Mouse (Mus musculus) midbrain, embryonic 10.5 days (tissue): ENCODE measurements at regions not wholly inside any gene's neighbourhood (a gene's known extent, or its start where the extent isn't known, plus 50 kb on each side); places are given as distances from the start of the nearest gene placed in this dataset.

Experiments used
- DNase-seq: peaks from one replicate; pipeline ENCODE4 v3.0.0-alpha.2; 2017; ENCODE audit warnings: low spot score
- H3K27ac ChIP-seq: fragments of 300-500 bp; sonication (generic); replicated peaks from 2 replicates; pipeline ENCODE4 v1.5.1; 2016; ENCODE audit warnings: mild to moderate bottlenecking
- H3K27me3 ChIP-seq: fragments of 300-500 bp; sonication (generic); 2 replicates; pipeline ENCODE4 v1.6.1; 2016; ENCODE audit warnings: low read depth, mild to moderate bottlenecking; ENCODE audit not compliant: poor library complexity, severe bottlenecking
- H3K36me3 ChIP-seq: fragments of 300-500 bp; sonication (generic); 2 replicates; pipeline ENCODE4 v1.6.1; 2016; ENCODE audit warnings: mild to moderate bottlenecking, moderate library complexity
- H3K4me1 ChIP-seq: fragments of 300-500 bp; sonication (generic); 2 replicates; pipeline ENCODE4 v1.6.1; 2016
- H3K4me3 ChIP-seq: fragments of 300-500 bp; sonication (generic); 2 replicates; pipeline ENCODE4 v1.5.1; 2016; ENCODE audit warnings: mild to moderate bottlenecking, moderate library complexity
- H3K9me3 ChIP-seq: fragments of 300-500 bp; sonication (generic); replicated peaks from 2 replicates; pipeline ENCODE4 v1.6.1; 2016; ENCODE audit warnings: mild to moderate bottlenecking
- WGBS: fragments of 180-500 bp; shearing (Covaris S2); methylation state at CpG from one replicate; pipeline ENCODE4 v1.1.7; 2016; 5-methylcytosine and 5-hydroxymethylcytosine counted together

DNA sequence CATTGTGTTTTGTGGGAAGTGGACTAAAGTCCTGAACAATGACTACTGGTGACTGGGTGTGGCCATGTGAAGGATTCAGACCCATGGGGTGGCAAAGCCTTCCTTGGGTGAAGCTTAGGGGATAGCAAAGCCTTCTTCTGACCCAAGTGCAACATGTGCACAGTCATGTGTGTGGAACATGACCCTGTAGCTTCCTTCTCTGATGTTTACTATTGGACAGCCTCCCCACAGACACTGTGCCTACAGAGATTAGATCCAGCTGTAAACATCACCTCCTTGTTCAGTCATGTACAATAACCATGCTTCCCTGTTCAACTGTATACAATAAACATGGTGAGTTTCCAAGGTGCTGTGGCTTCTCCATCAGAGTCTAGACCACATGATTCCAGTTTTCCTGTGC lies 132.4 kb upstream of the Ahr start:
- no peak for DNase-seq
- H3K4me1 ChIP-seq = no peaks in the 10 kb centered on the region
- no peak overlapping the region for H3K4me3 ChIP-seq
- H3K27me3 ChIP-seq = no peaks in the 10 kb centered on the region
- H3K36me3 ChIP-seq = no peaks in the 10 kb centered on the region
- H3K27ac ChIP-seq = no peak overlapping the region
- no peaks in the 10 kb centered on the region for H3K9me3 ChIP-seq

DNA sequence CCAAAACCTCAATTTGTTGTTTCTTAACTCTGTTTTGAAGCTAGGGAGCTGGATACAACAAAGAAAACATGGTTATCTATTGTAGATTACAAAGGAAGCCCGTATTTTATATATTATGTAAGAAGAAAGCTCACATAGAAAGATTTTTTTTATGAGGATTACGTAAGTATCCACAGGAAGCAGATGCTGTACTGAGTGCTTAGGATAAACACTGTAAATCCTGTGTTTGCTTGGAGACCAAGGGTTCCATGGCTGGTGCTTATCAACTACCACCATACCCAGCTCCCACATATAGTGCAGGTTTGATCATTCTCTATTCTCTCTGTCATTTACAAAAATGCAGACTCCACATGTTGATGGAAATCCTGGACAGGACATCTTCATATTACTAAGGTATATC lies 131.2 kb upstream of the Ahr start:
- WGBS = 86% methylated on average over 2 of the region's 2 CpGs
- Histone ChIP-seq H3K9me3 (no peaks in the 10 kb centered on the region), H3K4me3 (no peak overlapping the region)

DNA sequence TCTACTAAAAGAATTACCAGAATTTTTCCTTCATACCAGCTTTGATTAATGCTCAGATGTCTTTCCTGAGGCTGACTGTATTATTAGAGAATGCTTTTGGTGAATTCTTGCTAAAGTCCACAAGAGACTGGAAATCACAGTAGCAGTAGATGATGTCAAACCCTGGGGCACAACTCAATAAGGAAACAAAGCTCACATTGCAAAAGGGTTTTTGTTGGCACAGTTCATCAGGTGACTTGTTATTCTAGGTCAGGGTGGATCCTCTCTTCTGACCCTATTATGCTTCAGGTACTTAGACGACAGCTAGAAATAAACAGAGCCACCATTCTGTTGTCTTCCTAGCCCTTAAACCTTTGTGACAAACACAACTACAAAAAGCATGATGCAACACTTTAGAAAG lies 128.2 kb upstream of the Ahr start:
- no peaks in the 10 kb centered on the region for H3K27me3 ChIP-seq
- H3K4me1 ChIP-seq = no peaks in the 10 kb centered on the region
- H3K36me3 ChIP-seq = no peaks in the 10 kb centered on the region
- no peaks in the 10 kb centered on the region for H3K9me3 ChIP-seq
- no peak for DNase-seq
- no peak overlapping the region for H3K27ac ChIP-seq
- H3K4me3 ChIP-seq = no peak overlapping the region
- WGBS = 89% methylated on average over 1 of the region's 1 CpGs

More for the DNA sequence above, 131.2 kb upstream of the Ahr start:
- no peaks in the 10 kb centered on the region for H3K4me1 ChIP-seq
- no peaks in the 10 kb centered on the region for H3K27me3 ChIP-seq
- no peak overlapping the region for H3K27ac ChIP-seq
- DNase-seq = no peak
- no peaks in the 10 kb centered on the region for H3K36me3 ChIP-seq

DNA sequence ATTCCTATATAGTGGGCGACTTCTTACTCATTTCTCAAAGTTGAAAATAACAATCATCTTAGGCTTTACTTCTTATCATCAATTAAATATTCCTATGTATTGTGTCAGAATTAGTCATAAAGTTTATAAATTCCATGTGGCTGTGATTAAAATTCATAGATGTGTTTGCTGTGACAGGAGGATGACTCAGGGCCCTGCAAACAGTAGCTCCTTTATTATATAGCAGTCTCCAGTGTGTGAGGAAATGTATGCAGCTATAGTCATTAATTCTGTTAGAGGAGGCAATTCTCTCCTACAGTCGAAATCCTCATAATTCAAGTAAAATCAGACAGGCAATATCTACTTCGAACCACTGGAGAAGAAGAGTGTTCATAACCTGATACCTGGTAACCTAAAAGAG lies 121.7 kb upstream of the Ahr start:
- H3K36me3 ChIP-seq = no peaks in the 10 kb centered on the region
- H3K27me3 ChIP-seq = no peaks in the 10 kb centered on the region

DNA sequence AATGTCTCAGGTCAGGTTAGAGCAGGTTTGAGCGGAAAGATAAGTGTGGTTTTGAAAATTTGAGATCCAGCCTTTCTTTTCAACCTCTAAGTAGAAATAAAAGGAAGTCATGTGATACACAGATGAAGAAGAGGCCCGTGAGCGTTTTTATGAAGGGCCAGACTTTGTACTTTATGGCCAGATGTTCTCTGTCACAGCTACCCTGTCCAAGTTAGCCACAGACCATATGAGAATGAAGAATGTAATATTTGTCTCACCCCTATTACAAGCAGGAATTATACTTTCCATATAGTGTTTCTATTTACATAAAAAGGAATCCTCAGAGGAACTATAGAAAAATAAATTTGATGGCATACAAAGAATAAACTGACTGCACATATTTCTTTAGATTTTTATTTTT lies 114.9 kb upstream of the Ahr start:
- no peaks in the 10 kb centered on the region for H3K4me1 ChIP-seq
- no peaks in the 10 kb centered on the region for H3K9me3 ChIP-seq
- no peak for DNase-seq
- no peaks in the 10 kb centered on the region for H3K36me3 ChIP-seq
- no peak overlapping the region for H3K27ac ChIP-seq
- no peak overlapping the region for H3K4me3 ChIP-seq
- 92% methylated on average over 3 of the region's 3 CpGs for WGBS
- H3K27me3 ChIP-seq = no peaks in the 10 kb centered on the region

More for the DNA sequence above, 121.7 kb upstream of the Ahr start:
- no peaks in the 10 kb centered on the region for H3K4me1 ChIP-seq
- no peak for DNase-seq
- 89% methylated on average over 3 of the region's 3 CpGs for whole genome bisulfite sequencing
- H3K9me3 ChIP-seq = no peaks in the 10 kb centered on the region
- H3K27ac ChIP-seq = no peak overlapping the region
- no peak overlapping the region for H3K4me3 ChIP-seq

DNA sequence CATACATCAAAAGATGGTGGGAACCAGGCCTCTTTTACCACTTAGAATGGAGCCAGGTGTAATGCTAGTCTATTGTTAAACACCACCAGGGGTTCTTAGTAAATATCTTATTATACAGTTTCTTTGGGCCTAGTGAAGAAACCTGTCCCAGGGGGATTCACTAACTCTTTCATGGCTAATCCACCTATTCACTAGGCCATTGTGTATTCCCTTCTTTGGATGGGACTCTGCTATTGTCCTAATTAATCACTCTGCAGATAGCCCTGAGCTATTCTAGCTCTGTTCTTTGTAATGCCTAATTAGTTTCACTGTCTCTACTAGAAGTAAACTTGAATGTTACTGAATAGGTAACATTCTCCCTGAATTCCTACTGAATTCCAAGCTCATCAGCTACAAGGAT lies 107.6 kb upstream of the Ahr start:
- Histone ChIP-seq H3K4me1 (no peaks in the 10 kb centered on the region), H3K27ac (no peak overlapping the region), H3K36me3 (no peaks in the 10 kb centered on the region), H3K9me3 (no peaks in the 10 kb centered on the region), H3K4me3 (no peak overlapping the region), H3K27me3 (no peaks in the 10 kb centered on the region)
- no peak for DNase-seq

DNA sequence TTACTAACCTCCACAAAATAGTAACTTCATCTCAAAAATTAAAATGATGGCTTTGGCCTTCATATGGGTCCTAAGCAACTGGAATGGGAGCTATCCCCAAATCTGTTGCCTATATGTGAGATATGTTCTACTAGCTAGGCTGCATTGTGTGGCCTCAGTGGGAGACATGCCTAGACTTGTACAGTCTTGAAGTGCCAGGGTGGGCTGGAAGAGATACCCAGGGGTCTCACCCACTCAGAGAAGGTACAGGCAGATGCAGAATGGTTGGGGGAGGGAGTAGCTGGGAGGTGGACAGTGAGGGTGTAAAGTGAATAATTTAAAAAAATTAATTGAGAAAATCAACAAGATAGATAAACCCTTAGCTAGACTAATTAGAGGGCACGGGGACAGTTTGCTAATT lies 106.9 kb upstream of the Ahr start:
- H3K27me3 ChIP-seq = no peaks in the 10 kb centered on the region
- no peak for DNase-seq
- H3K36me3 ChIP-seq = no peaks in the 10 kb centered on the region
- 44% methylated on average over 1 of the region's 1 CpGs for WGBS
- H3K4me3 ChIP-seq = no peak overlapping the region
- H3K4me1 ChIP-seq = no peaks in the 10 kb centered on the region
- H3K9me3 ChIP-seq = no peaks in the 10 kb centered on the region
- no peak overlapping the region for H3K27ac ChIP-seq

DNA sequence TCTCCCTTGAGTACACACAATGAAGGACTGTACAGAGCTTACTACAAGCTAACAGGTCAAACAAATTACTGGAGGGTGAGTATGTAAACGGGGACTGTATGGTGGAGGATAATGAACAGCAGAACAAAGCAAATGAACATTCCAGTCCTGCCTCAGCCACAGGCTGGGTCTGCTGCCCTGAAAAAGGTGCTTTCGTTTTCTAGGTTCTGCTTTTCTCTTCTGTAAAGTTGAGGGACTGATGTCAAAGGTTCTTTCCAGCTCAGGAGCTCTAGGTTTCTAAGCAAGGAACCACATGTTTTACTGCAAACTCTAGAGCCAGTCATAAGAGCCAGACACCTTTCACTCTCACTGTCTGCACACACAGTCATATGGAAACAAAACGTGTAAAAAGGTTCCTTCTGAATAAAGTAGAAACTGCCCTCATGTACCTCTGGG lies 106.1 kb upstream of the Ahr start:
- H3K9me3 ChIP-seq = no peaks in the 10 kb centered on the region
- no peaks in the 10 kb centered on the region for H3K36me3 ChIP-seq
- H3K4me3 ChIP-seq = no peak overlapping the region
- DNase-seq = no peak
- H3K27ac ChIP-seq = no peak overlapping the region
- no peaks in the 10 kb centered on the region for H3K27me3 ChIP-seq
- H3K4me1 ChIP-seq = no peaks in the 10 kb centered on the region
- 66% methylated on average over 3 of the region's 3 CpGs for WGBS

DNA sequence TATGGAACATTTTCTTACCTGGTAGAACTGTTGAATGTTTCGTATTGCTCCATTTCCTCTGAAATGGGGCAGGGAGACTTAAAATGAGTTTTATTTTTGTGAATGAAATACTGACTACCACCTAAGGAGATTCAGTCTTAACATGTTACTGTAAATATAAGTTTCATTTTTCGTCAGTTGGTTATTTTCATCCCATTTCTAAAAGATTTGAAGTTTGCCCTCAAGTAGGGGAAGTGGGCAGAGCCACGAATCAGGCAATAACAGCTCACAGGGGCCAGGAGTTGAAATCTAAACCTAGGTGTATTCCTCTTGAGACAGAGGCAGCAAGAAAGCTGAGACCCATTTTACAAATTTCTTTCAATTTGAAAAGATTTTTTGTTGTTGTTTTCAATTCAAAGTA lies 88.6 kb upstream of the Ahr start:
- Histone ChIP-seq H3K27ac (no peak overlapping the region), H3K9me3 (no peaks in the 10 kb centered on the region), H3K27me3 (no peaks in the 10 kb centered on the region), H3K4me3 (no peak overlapping the region), H3K36me3 (no peaks in the 10 kb centered on the region), H3K4me1 (no peaks in the 10 kb centered on the region)
- DNase-seq = no peak
- 74% methylated on average over 3 of the region's 3 CpGs for WGBS

DNA sequence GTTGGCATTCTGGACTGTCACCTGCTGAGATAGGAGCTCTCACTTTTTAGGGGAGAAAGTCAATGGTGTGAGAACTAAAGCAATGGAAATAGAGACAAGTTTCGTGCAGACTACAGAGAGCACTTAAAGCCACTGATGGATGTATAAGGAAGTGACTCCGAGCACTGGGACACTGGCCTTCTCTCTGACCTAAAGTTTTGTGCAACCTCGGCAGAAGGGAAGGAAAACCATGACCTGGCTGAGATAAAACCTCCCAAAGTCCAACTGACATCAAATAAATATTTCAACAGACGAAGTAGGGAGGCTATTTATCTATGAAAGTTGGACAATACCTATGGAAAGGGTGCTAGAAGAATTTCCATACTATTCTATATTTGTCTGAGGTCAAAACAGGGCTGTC lies 80.0 kb upstream of the Ahr start:
- Histone ChIP-seq H3K36me3 (no peaks in the 10 kb centered on the region), H3K4me1 (no peaks in the 10 kb centered on the region), H3K4me3 (no peak overlapping the region), H3K9me3 (no peaks in the 10 kb centered on the region), H3K27ac (no peak overlapping the region), H3K27me3 (no peaks in the 10 kb centered on the region)
- WGBS = 86% methylated on average over 4 of the region's 4 CpGs
- no peak for DNase-seq

DNA sequence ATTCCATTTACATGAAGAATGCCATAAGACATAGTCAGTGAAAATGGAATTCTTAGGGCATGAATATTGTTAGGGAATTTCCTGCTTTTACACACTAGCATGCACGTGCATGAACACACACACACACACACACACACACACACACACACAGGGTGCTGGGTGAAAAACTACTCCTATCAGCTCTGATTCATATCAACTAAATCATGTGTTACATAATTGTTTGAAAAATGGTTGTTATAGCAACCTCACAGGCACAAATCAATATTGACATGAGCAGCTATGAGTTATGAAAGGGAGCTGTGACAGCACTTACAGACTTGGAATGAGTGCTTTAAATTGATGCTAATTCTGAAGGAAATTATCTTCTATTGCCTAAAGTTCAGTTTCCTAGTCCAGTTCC lies 72.8 kb upstream of the Ahr start:
- no peak for DNase-seq
- no peak overlapping the region for H3K27ac ChIP-seq
- H3K4me1 ChIP-seq = no peaks in the 10 kb centered on the region
- H3K36me3 ChIP-seq = no peaks in the 10 kb centered on the region
- H3K4me3 ChIP-seq = no peak overlapping the region
- no peaks in the 10 kb centered on the region for H3K9me3 ChIP-seq
- no peaks in the 10 kb centered on the region for H3K27me3 ChIP-seq
- WGBS = 95% methylated on average over 1 of the region's 1 CpGs

DNA sequence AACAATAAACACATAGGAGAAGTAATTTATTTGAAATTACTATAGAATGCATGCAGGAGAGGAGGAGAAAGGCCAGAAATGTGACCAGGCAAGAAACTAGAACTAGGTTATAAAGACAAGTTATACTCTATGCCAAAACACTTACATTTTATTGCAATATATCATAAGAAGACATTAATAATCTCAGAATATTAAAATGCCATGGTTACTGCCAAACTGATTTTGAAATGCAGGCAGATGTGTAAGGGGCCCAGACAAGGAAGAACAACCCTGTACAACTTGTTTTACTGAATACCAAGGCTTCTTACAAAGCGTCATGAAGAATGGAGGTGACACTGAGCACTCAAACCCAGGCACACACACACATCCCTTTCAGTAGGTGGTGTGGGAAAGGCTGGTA lies 68.9 kb upstream of the Ahr start:
- Histone ChIP-seq H3K9me3 (no peaks in the 10 kb centered on the region), H3K36me3 (no peaks in the 10 kb centered on the region), H3K27ac (no peak overlapping the region), H3K27me3 (no peaks in the 10 kb centered on the region), H3K4me1 (no peaks in the 10 kb centered on the region), H3K4me3 (no peak overlapping the region)
- 97% methylated on average over 1 of the region's 1 CpGs for WGBS
- no peak for DNase-seq

DNA sequence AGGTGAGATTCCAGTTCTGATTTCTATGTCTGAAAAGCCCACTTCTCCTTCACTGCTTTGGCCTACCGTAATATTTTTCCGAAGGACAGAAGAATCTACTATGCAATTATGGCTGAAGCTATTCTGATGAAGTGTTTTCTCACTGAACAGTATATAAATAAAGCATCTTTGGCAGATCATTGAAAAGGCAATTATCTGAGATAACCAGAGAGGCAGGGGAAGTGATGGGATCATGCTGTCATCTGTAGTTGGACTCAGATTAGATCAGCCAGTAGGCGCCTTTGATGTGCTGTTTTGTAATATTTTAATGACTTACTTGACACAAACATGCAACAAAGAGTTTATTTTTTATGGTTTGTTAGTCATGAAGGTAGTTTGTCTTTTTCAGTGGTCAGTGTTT lies 67.8 kb upstream of the Ahr start:
- no peak overlapping the region for H3K27ac ChIP-seq
- H3K9me3 ChIP-seq = no peaks in the 10 kb centered on the region
- WGBS = 91% methylated on average over 3 of the region's 3 CpGs
- no peak overlapping the region for H3K4me3 ChIP-seq
- no peaks in the 10 kb centered on the region for H3K27me3 ChIP-seq
- H3K36me3 ChIP-seq = no peaks in the 10 kb centered on the region
- no peak for DNase-seq
- H3K4me1 ChIP-seq = no peaks in the 10 kb centered on the region

DNA sequence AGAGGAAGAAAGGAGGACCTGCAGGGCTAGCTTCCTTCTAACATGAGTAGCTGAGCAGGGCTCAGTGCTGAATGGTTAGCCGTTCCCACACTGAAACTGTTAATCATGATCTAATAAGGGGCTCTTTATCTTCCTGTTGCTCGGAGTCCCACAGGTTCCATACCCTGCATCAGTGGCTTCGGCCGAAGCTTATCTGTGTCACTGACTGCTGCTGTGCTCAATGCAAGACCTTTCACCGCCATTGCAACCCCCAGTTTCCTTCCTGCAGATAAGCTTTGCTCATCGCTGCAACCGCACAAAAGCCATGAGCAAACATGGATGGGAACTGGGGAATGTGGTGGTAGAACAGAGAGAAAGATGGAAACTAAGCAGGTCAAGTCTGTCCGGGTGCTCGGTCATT lies 63.5 kb upstream of the Ahr start:
- Histone ChIP-seq H3K36me3 (no peaks in the 10 kb centered on the region), H3K4me3 (no peak overlapping the region), H3K9me3 (no peaks in the 10 kb centered on the region), H3K27ac (no peak overlapping the region), H3K4me1 (no peaks in the 10 kb centered on the region), H3K27me3 (no peaks in the 10 kb centered on the region)
- 88% methylated on average over 9 of the region's 9 CpGs for WGBS
- DNase-seq = no peak
